Mouse (Mus musculus) stomach, embryonic 14.5 days (tissue): Measurements from ENCODE around the gene Sdsl. TPM values are rescaled to one million over a fixed set of nuclear protein-coding genes. Genes with fewer than 3 reads are reported as not detected.
"Not testable (repeated sequence)": the region's sequence is repeated elsewhere in the genome, so short reads cannot be mapped to it uniquely, and the experiment has no call there.

Experiments
- ATAC-seq: fragments of 200-750 bp; cut with Nextera tagmentation; 2 replicates; pipeline ENCODE4 v1.8.0; 2017; ENCODE audit warnings: low read depth, moderate TSS enrichment; ENCODE audit not compliant: insufficient number of reproducible peaks, insufficient read depth, low FRiP score
- H3K27ac ChIP-seq: fragments of 300-500 bp; sonication (generic); 2 replicates; pipeline ENCODE4 v1.5.1; 2014; ENCODE audit warnings: mild to moderate bottlenecking, low read length, moderate library complexity, mixed read lengths
- H3K27me3 ChIP-seq: fragments of 300-500 bp; sonication (generic); 2 replicates; pipeline ENCODE4 v1.6.1; 2014; ENCODE audit warnings: low read length, control low read depth, mixed read lengths; ENCODE audit not compliant: control insufficient read depth, insufficient read depth
- H3K36me3 ChIP-seq: fragments of 300-500 bp; sonication (generic); 2 replicates; pipeline ENCODE4 v1.6.1; 2014; ENCODE audit warnings: mild to moderate bottlenecking, control low read depth, low read length, moderate library complexity, mixed read lengths; ENCODE audit not compliant: control insufficient read depth, insufficient read depth
- H3K4me1 ChIP-seq: fragments of 300-500 bp; sonication (generic); 2 replicates; pipeline ENCODE4 v1.6.1; 2014; ENCODE audit warnings: low read length, control low read depth, mixed read lengths; ENCODE audit not compliant: control insufficient read depth, insufficient read depth
- H3K4me2 ChIP-seq: fragments of 300-500 bp; sonication (generic); replicated peaks from 2 replicates; pipeline ENCODE4 v1.6.1; 2014; ENCODE audit warnings: low read depth, low read length, control low read depth
- H3K4me3 ChIP-seq: fragments of 300-500 bp; sonication (generic); 2 replicates; pipeline ENCODE4 v1.5.1; 2014; ENCODE audit warnings: low read depth, low read length, control low read depth
- H3K9ac ChIP-seq: fragments of 300-500 bp; sonication (generic); replicated peaks from 2 replicates; pipeline ENCODE4 v1.6.1; 2014; ENCODE audit warnings: low read depth, mild to moderate bottlenecking, control low read depth, low read length, moderate library complexity, mixed read lengths
- H3K9me3 ChIP-seq: fragments of 300-500 bp; sonication (generic); 2 replicates; pipeline ENCODE4 v1.6.1; 2016; ENCODE audit warnings: low read depth, low read length, control low read depth; ENCODE audit not compliant: control insufficient read depth
- WGBS: fragments of 180-500 bp; shearing (Covaris S2); extraction: QIAGEN DNeasy Blood & Tissue Kit; methylation state at CpG from one replicate; pipeline ENCODE4 v1.1.7; 2014; 5-methylcytosine and 5-hydroxymethylcytosine counted together
- polyA plus RNA-seq: library from polyadenylated mRNA; unstranded; fragments of >200 nt; fragmentation: Nextera tagmentation; extraction: Ambion mirVana; gene quantifications from 2 replicates; pipeline ENCODE4 v1.2.1, GENCODE M21; 2014

Sdsl gene
- polyA plus RNA-seq, 1 experiment from 2014 or later, result 5.8 TPM

DNA sequence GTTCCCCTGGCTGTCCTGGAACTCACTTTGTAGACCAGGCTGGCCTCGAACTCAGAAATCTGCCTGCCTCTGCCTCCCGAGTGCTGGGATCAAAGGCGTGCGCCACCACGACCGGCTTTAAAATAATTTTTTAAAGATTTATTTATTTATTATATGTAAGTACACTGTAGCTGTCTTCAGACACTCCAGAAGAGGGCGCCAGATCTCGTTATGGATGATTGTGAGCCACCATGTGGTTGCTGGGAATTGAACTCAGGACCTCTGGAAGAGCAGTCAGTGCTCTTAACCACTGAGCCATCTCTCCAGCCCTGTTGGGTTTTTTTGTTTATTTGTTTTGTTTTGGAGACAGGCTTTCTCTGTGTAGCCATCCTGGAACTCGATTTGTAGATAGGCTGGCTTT lies 28.0 kb upstream of the Sdsl start:
- not testable (repeated sequence) for H3K4me1 ChIP-seq, ATAC-seq, H3K4me3 ChIP-seq, H3K4me2 ChIP-seq, H3K36me3 ChIP-seq, H3K27ac ChIP-seq, H3K27me3 ChIP-seq, H3K9me3 ChIP-seq, H3K9ac ChIP-seq
- WGBS, result 87% methylated on average over 9 of the region's 9 CpGs

DNA sequence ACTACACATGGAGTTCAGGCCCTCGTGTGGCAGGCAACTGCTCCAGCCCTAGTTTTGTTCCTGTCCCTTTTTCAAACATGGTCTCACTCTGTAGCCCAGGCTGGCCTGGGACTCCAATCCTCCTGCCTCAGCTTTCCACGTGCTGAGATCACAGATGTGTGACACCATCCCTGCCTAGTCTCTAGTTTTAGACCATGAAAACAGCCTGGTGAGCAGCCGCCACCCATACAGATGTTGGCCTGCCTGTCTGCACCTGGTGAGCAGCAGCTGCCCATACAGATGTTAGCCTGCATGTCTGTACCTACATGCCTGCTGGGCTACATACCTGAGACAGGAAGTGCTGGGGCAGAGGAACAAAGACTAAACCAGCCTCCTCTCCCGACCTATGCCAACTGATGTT lies 26.6 kb upstream of the Sdsl start:
- no peak for ATAC-seq

DNA sequence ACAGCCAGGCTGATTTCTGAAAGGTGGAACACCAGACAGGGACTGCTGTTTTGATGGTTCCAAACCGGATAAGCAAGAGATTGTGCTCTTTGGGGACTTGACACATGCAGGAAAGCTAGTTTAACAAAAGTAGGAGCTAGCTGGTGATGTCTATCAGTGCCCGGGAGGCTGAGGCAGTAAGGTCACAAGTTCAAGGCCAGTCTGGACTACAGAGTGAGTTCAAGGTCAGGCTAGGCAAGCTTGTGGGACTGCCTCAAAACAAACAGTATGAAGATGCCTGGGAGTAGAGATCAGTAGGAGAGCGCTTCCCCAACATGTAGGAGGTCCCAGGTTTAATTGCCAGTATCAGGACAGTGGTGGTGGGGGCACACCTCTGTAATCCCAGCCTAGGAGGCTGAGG lies 24.5 kb upstream of the Sdsl start:
- WGBS, result 84% methylated on average over 3 of the region's 3 CpGs
- Histone ChIP-seq H3K27ac (no peak overlapping the region), H3K27me3 (no peaks in the 10 kb centered on the region), H3K4me1 (no peaks in the 10 kb centered on the region; the same call in 1 of the 2 replicates), H3K4me2 (no peak overlapping the region), H3K4me3 (no peak overlapping the region), H3K9ac (no peak overlapping the region), H3K36me3 (no peaks in the 10 kb centered on the region; the same call in 1 of the 2 replicates), H3K9me3 (no peaks in the 10 kb centered on the region)
- ATAC-seq, result no peak

More for the DNA sequence above, 26.6 kb upstream of the Sdsl start:
- no peak overlapping the region for H3K4me3 ChIP-seq
- peaks cover 6% of the 10 kb centered on the region for H3K4me1 ChIP-seq
- WGBS, result 79% methylated on average over 4 of the region's 4 CpGs
- H3K9ac ChIP-seq, result no peak overlapping the region
- no peaks in the 10 kb centered on the region; the same call in 1 of the 2 replicates for H3K36me3 ChIP-seq
- H3K27ac ChIP-seq, result no peak overlapping the region
- H3K4me2 ChIP-seq, result no peak overlapping the region
- H3K9me3 ChIP-seq, result no peaks in the 10 kb centered on the region
- no peaks in the 10 kb centered on the region for H3K27me3 ChIP-seq

DNA sequence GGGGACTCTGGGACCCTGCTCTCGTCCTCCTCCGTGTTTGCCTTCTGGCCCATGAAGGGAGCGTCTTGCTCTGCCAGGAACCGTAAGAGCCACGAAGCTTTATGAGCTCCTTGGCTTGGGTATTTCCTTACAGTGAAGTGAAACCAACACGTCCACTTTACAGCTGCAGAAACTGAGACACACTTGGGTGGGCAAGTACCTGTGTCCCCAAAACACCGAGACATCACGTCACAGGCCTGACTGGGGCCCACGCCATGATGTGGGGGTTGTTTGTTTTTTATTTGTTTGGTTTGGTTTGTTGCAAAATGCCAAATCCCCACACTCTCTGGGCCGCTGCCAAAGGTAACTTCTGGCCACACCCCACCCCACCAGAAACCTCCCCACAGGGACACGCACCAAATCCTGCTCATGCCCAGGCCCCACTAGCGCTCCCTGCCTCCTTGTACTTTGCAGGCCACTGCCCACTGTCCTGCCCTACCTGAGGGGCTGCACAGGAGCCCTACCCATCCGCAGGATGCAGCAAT lies 23.2 kb upstream of the Sdsl start:
- no peak overlapping the region for H3K4me2 ChIP-seq
- no peak overlapping the region for H3K9ac ChIP-seq
- no peaks in the 10 kb centered on the region for H3K4me1 ChIP-seq
- H3K36me3 ChIP-seq, result peaks cover under 1% of the 10 kb centered on the region; the same call in 1 of the 2 replicates
- ATAC-seq, result no peak
- no peaks in the 10 kb centered on the region for H3K9me3 ChIP-seq
- 91% methylated on average over 13 of the region's 13 CpGs for WGBS
- H3K27ac ChIP-seq, result no peak overlapping the region
- no peaks in the 10 kb centered on the region for H3K27me3 ChIP-seq
- H3K4me3 ChIP-seq, result no peak overlapping the region

DNA sequence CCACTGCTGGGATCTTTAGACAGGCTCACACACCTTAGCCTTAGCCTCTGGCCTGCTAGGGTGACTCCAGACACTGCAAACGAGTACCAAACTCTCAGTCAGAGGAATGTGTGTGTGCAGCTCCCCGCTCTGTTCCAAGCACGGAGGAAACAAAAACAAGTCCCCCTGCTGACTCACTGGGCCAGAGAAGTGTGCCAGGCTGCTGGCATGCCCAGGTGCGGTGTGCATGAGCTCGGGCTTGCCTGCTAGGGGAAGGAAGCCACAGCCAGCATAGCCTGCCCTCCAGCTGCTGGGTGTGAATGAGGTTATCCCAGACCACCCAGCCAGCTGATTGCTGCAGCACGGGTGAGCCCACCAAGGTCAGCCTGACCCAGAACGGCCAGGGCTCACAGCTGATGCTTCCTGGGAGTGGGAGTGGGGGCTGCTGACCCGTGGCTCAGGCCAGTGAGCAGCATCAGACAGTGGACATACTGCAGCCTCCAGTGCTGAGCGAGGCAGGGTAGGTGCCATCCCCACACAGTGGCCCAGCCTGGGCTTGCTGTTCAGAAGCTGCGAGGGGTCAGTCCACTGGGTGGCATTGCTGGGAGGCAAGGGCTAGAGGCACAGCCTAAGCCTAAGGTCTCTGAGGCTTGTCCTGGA lies 22.6 kb upstream of the Sdsl start:
- Histone ChIP-seq H3K4me1 (no peaks in the 10 kb centered on the region), H3K27me3 (no peaks in the 10 kb centered on the region), H3K9me3 (no peaks in the 10 kb centered on the region), H3K4me2 (no peak overlapping the region), H3K27ac (no peak overlapping the region), H3K36me3 (peaks cover 3% of the 10 kb centered on the region; the same call in 1 of the 2 replicates), H3K4me3 (no peak overlapping the region), H3K9ac (no peak overlapping the region)
- WGBS, result 79% methylated on average over 10 of the region's 10 CpGs
- no peak for ATAC-seq

DNA sequence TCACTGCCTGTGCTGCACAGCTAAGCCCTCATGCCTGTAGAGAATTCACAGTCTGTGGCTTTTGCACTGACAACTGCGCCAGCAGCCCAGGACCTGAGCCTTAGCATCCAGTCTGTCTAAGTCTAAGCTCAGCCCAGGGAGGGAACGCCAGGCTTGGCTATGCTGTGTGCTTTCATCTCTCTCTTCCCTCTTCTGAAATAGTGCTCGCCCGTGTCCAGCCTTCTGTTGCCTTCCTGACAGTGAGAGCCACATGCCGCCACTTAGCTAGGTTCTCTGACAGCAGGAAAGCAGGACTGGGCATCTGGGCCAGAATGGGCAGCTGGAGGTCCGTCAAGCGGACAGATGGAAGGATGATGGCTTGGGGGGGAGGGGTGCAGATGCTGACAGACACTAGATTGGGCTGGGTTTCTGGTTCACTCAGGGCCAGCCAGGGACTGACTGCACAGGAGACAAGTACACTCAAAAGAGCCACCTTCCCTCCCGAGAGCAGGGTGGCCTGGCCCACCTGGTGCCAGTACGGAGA lies 21.3 kb upstream of the Sdsl start:
- 87% methylated on average over 9 of the region's 9 CpGs for WGBS
- H3K36me3 ChIP-seq, result peaks cover 5% of the 10 kb centered on the region; the same call in 1 of the 2 replicates
- H3K27me3 ChIP-seq, result no peaks in the 10 kb centered on the region
- ATAC-seq, result no peak
- no peak overlapping the region for H3K27ac ChIP-seq
- no peaks in the 10 kb centered on the region for H3K9me3 ChIP-seq
- H3K4me3 ChIP-seq, result no peak overlapping the region
- no peak overlapping the region for H3K9ac ChIP-seq
- H3K4me2 ChIP-seq, result no peak overlapping the region
- H3K4me1 ChIP-seq, result no peaks in the 10 kb centered on the region

DNA sequence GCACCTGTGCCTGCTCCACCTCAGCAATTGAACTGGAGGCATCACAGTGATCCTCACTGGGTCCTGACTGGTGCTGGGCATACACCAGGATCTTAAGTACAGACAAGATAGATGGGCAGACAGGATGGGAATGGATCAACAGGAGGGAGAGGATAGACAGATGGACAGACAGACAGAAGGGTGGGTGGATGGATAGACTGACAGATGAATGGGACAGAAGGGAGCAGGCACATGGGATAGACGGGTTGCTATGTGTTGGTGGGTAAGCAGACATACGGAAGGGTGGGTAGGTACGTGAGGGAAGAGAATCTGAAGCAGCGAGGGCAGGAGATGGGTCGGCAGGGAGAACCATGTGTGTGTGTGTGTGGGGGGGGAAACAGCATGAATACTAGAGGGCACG lies 20.8 kb upstream of the Sdsl start:
- Histone ChIP-seq H3K27me3 (no peaks in the 10 kb centered on the region), H3K9me3 (no peaks in the 10 kb centered on the region), H3K36me3 (peaks cover 7% of the 10 kb centered on the region; the same call in 1 of the 2 replicates), H3K4me1 (no peaks in the 10 kb centered on the region), H3K27ac (no peak overlapping the region), H3K9ac (no peak overlapping the region), H3K4me3 (no peak overlapping the region), H3K4me2 (no peak overlapping the region)
- ATAC-seq, result no peak
- 92% methylated on average over 6 of the region's 6 CpGs for WGBS

DNA sequence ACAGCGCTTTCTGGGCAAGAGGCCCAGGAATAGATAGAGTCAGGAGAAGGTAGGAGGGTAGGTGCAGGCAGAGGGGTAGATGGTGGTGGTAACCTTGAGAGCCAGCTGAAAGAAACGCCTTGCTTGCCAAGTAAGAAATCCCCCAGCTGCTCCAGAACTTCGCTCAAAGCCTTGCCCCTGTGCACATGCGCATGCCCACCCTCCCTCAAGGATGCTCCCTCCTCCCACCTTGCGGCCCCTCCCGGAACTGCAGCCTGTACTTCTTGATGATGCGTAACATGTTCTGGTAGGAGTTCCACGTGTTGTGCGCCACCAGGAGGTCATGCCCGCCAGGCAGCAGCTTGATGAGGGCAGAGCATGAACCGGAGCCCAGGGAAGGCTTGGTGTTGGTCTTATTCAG lies 19.8 kb upstream of the Sdsl start:
- peaks cover 7% of the 10 kb centered on the region; the same call in 1 of the 2 replicates for H3K36me3 ChIP-seq
- 65% methylated on average over 11 of the region's 11 CpGs for WGBS
- H3K27me3 ChIP-seq, result no peaks in the 10 kb centered on the region
- no peak overlapping the region for H3K9ac ChIP-seq
- no peaks in the 10 kb centered on the region for H3K4me1 ChIP-seq
- no peak for ATAC-seq
- H3K4me2 ChIP-seq, result no peak overlapping the region
- no peak overlapping the region for H3K27ac ChIP-seq
- H3K9me3 ChIP-seq, result no peaks in the 10 kb centered on the region
- no peak overlapping the region for H3K4me3 ChIP-seq
